Mouse (Mus musculus): ENCODE results near the gene Fam189a1.

GRCm38 (mm10) chr7:64869549-64870065 is 286.8 kb downstream of the Fam189a1 start:
- no peak for TF ChIP-seq GATA1 (IDR thresholded peaks at IDR 0.05; ENCODE audit: low read length)
- TF ChIP-seq TAL1 (IDR thresholded peaks at IDR 0.05; ENCODE audit: low read length), result no peak
